Mouse (Mus musculus): ENCODE data around the gene Cdca7l. TPM values are rescaled to one million over a fixed set of nuclear protein-coding genes. Genes with fewer than 3 reads are reported as not detected.

Cdca7l gene
- total RNA-seq, 1 experiment from 2014 or later: 261 TPM

- ATAC-seq (replicated peaks in 1 of 2; ENCODE audit: insufficient read depth in 1 of 2, low FRiP score in 2 of 2, low TSS enrichment in 1 of 2, low read depth in 1 of 2, poor library complexity in 2 of 2, severe bottlenecking in 2 of 2): no peak
Measured at GRCm38 (mm10) chr12:117911396-117911795, 107.3 kb downstream of the Cdca7l start.

GRCm38 (mm10) chr12:117914613-117915245, 110.6 kb downstream of the Cdca7l start:
- no peak for ATAC-seq (replicated peaks in 1 of 2; ENCODE audit: insufficient read depth in 1 of 2, low FRiP score in 2 of 2, low TSS enrichment in 1 of 2, low read depth in 1 of 2, poor library complexity in 2 of 2, severe bottlenecking in 2 of 2)

- peak; percentile 64 to 83 for ATAC-seq (replicated peaks in 1 of 2; ENCODE audit: insufficient read depth in 1 of 2, low FRiP score in 2 of 2, low TSS enrichment in 1 of 2, low read depth in 1 of 2, poor library complexity in 2 of 2, severe bottlenecking in 2 of 2)
Measured at GRCm38 (mm10) chr12:117915826-117916588, 111.9 kb downstream of the Cdca7l start.
